Mouse (Mus musculus) limb, embryonic 15.5 days (tissue): ENCODE data around the gene Cyth2. TPM values are rescaled to one million over a fixed set of nuclear protein-coding genes. Genes with fewer than 3 reads are reported as not detected.

Source experiments
- ATAC-seq: fragments of 200-750 bp; cut with Nextera tagmentation; 2 replicates; pipeline ENCODE4 v1.8.0; 2017; ENCODE audit warnings: low read depth, moderate TSS enrichment; ENCODE audit not compliant: insufficient number of reproducible peaks, low FRiP score, low TSS enrichment
- H3K27ac ChIP-seq: fragments of 300-500 bp; sonication (generic); 2 replicates; pipeline ENCODE4 v1.5.1; 2015; ENCODE audit warnings: moderate library complexity, mild to moderate bottlenecking, inconsistent platforms
- H3K27me3 ChIP-seq: fragments of 300-500 bp; sonication (generic); 2 replicates; pipeline ENCODE4 v1.6.1; 2015; ENCODE audit warnings: inconsistent platforms
- H3K36me3 ChIP-seq: fragments of 300-500 bp; sonication (generic); 2 replicates; pipeline ENCODE4 v1.6.1; 2015; ENCODE audit warnings: inconsistent platforms
- H3K4me1 ChIP-seq: fragments of 300-500 bp; sonication (generic); 2 replicates; pipeline ENCODE4 v1.6.1; 2015; ENCODE audit warnings: inconsistent platforms
- H3K4me2 ChIP-seq: fragments of 300-500 bp; sonication (generic); 2 replicates; pipeline ENCODE4 v1.6.1; 2015; ENCODE audit warnings: mild to moderate bottlenecking, inconsistent platforms
- H3K4me3 ChIP-seq: fragments of 300-500 bp; sonication (generic); 2 replicates; pipeline ENCODE4 v1.5.1; 2015; ENCODE audit warnings: mild to moderate bottlenecking, inconsistent platforms
- H3K9ac ChIP-seq: fragments of 300-500 bp; sonication (generic); 2 replicates; pipeline ENCODE4 v1.6.1; 2015; ENCODE audit warnings: inconsistent platforms
- H3K9me3 ChIP-seq: fragments of 300-500 bp; sonication (generic); 2 replicates; pipeline ENCODE4 v1.6.1; 2016; ENCODE audit warnings: inconsistent platforms
- WGBS: fragments of 180-500 bp; shearing (Covaris S2); methylation state at CpG from one replicate; pipeline ENCODE4 v1.1.7; 2015; 5-methylcytosine and 5-hydroxymethylcytosine counted together
- polyA plus RNA-seq: library from polyadenylated mRNA; unstranded; fragments of >200 nt; fragmentation: Nextera tagmentation; extraction: Ambion mirVana; gene quantifications from 2 replicates; pipeline ENCODE4 v1.2.1, GENCODE M21; 2015

Gene Cyth2
- polyA plus RNA-seq, 1 experiment from 2014 or later = 98.8 TPM

DNA sequence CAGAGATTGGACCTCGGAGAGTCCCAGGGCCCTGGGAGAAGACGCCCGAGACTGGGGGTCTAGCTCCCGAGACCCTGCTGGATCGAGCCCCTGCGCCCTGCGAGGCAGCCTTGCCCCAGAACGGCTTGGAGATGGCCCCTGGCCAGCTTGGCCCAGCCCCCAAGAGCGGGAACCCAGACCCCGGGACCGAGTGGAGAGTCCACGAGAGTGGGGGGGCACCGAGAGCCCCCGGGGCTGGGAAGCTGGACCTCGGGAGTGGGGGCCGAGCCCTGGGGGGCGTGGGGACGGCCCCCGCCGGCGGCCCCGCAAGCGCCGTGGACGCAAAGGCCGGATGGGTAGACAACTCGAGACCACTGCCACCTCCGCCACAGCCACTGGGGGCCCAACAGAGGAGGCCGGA lies 19.4 kb downstream of the Cyth2 start:
- H3K36me3 ChIP-seq = peaks cover 50% of the 10 kb centered on the region
- 94% methylated on average over 29 of the region's 29 CpGs for WGBS

GRCm38 (mm10) chr7:45793969-45794585 lies 20.3 kb downstream of the Cyth2 start:
- ATAC-seq = no peak
- Histone ChIP-seq H3K36me3 (peaks cover 59% of the 10 kb centered on the region), H3K9ac (no peak overlapping the region), H3K4me2 (no peak overlapping the region), H3K27me3 (peaks cover 19% of the 10 kb centered on the region), H3K4me3 (no peak overlapping the region), H3K27ac (no peak overlapping the region), H3K9me3 (no peaks in the 10 kb centered on the region; the same call in 1 of the 2 replicates), H3K4me1 (peaks cover 16% of the 10 kb centered on the region)
- WGBS = 85% methylated on average over 29 of the region's 44 CpGs

More for the DNA sequence above, 19.4 kb downstream of the Cyth2 start:
- H3K9ac ChIP-seq = no peak overlapping the region
- ATAC-seq = no peak
- H3K4me2 ChIP-seq = no peak overlapping the region
- H3K4me3 ChIP-seq = no peak overlapping the region
- no peak overlapping the region for H3K27ac ChIP-seq
- H3K9me3 ChIP-seq = no peaks in the 10 kb centered on the region; the same call in 1 of the 2 replicates
- peaks cover 19% of the 10 kb centered on the region for H3K4me1 ChIP-seq
- H3K27me3 ChIP-seq = peaks cover 19% of the 10 kb centered on the region

- H3K4me1 ChIP-seq = peaks cover 11% of the 10 kb centered on the region
- ATAC-seq = no peak
- H3K9me3 ChIP-seq = no peaks in the 10 kb centered on the region; the same call in 1 of the 2 replicates
- H3K36me3 ChIP-seq = peaks cover 65% of the 10 kb centered on the region
- H3K9ac ChIP-seq = no peak overlapping the region
- WGBS = 81% methylated on average over 24 of the region's 24 CpGs
- H3K27me3 ChIP-seq = peaks cover 15% of the 10 kb centered on the region
- no peak overlapping the region for H3K4me2 ChIP-seq
- H3K4me3 ChIP-seq = no peak overlapping the region
- no peak overlapping the region for H3K27ac ChIP-seq
These were observed 21.1 kb downstream of the Cyth2 start for GRCm38 (mm10) chr7:45793240-45793639.

DNA sequence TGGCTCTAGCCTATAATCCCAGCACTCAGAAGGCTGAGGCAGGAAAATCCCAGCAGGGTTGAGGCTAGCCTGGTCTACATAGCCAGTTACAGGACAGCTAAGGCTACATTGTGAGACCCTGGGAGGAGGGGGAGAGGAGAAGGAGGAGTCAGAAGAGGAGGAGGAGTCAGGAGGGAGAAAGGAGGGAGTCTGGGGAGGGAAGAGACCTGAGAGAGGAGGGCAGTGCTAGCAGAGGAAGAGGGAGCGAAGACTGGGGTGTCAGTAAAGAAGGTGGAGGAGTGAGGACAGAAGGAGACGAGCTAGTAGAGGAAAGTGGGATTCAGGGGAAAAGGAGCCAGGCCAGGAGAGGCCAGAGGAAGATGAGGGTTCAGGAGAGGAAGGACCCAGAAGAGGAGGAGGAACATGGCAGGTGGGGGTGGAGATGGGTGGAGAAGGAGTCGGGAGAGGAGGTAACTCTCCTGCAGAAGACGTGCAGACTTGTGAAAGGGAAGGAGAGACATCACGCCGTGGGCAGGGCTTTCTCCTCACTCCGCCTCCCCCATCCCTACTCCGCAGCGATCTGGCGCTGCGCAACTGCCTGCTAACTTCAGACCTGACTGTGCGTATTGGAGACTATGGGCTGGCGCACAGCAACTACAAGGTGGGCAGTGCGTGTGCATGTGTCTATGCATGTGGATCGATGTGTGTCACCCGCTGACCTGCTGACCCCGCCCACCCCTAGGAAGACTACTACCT lies 22.5 kb downstream of the Cyth2 start:
- WGBS = 79% methylated on average over 17 of the region's 17 CpGs
- Histone ChIP-seq H3K9me3 (no peaks in the 10 kb centered on the region; the same call in 1 of the 2 replicates), H3K9ac (no peak overlapping the region), H3K27me3 (peaks cover 2% of the 10 kb centered on the region), H3K27ac (no peak overlapping the region), H3K4me2 (no peak overlapping the region), H3K4me1 (peaks cover 6% of the 10 kb centered on the region), H3K4me3 (no peak overlapping the region), H3K36me3 (peaks cover 70% of the 10 kb centered on the region)
- no peak for ATAC-seq

DNA sequence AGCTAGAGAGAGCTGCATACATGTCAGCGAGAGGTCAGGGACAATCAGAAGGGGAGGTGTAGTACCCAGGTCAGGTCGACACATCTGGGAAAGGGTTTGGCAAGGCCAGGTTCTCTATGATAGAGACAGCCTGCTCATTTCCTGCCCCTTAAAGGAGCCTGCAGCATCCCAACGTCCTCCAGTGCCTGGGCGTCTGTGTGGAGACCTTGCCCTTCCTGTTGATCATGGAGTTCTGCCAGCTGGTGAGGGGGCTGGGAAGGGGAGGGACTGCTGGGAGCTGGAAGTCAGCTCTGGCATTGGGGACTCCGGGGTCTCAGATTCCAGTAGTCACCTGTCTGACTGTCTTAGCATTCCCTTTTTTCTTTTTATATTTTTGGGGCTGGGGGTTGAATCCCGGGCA lies 23.7 kb downstream of the Cyth2 start:
- no peak overlapping the region for H3K27ac ChIP-seq
- no peaks in the 10 kb centered on the region for H3K27me3 ChIP-seq
- H3K9ac ChIP-seq = no peak overlapping the region
- H3K4me1 ChIP-seq = peaks cover 17% of the 10 kb centered on the region
- peaks cover 70% of the 10 kb centered on the region for H3K36me3 ChIP-seq
- no peaks in the 10 kb centered on the region; the same call in 1 of the 2 replicates for H3K9me3 ChIP-seq
- ATAC-seq = no peak
- no peak overlapping the region for H3K4me3 ChIP-seq
- 63% methylated on average over 6 of the region's 6 CpGs for WGBS
- no peak overlapping the region for H3K4me2 ChIP-seq

- 81% methylated on average over 22 of the region's 22 CpGs for WGBS
- no peak for ATAC-seq
- peaks cover 41% of the 10 kb centered on the region for H3K4me1 ChIP-seq
- no peak overlapping the region for H3K9ac ChIP-seq
- no peaks in the 10 kb centered on the region; the same call in 1 of the 2 replicates for H3K9me3 ChIP-seq
- H3K27ac ChIP-seq = no peak overlapping the region
- peak overlapping the region; percentile 95; the same call in 1 of the 2 replicates for H3K4me2 ChIP-seq
- no peaks in the 10 kb centered on the region for H3K27me3 ChIP-seq
- H3K4me3 ChIP-seq = 0 out of 2 replicates have a peak overlapping the region, but pooled peaks have one; percentile 67
- H3K36me3 ChIP-seq = peaks cover 40% of the 10 kb centered on the region
These were observed 26.7 kb downstream of the Cyth2 start for GRCm38 (mm10) chr7:45787642-45788041.

DNA sequence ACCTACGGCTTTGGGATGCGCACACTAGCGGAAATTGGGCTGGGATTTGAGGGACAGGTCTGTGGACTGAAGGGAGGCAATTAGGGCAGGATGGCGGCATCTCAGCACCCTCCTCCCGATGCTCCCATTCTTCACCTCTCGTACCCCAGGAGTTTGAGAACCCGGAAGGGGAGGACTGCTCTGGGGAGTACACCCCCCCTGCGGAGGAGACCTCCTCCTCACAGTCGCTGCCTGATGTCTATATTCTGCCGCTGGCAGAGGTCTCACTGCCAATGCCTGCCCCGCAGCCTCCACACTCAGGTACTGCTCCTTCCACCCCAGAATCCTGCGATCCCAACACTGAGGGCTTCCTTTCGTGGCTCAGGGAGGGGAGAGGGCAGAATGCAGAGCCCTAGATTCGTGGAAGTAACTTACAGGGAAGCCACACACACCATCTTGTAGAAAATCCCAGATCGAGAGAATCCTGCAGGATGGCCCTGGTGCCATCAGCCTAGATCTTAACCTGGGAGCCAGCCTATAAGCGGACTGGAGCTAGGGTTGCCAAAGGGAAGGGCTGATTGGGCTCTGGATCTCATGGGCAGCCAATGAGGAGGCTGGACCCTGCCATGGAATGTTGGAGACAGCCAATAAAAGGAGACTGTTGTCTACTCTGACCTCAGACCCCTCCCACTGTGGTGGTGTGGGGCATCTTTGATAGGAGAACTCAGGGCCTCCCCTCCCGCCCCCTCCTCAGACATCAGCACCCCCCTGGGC lies 27.5 kb downstream of the Cyth2 start:
- Histone ChIP-seq H3K27ac (no peak overlapping the region), H3K36me3 (peaks cover 32% of the 10 kb centered on the region), H3K4me3 (peak overlapping the region; percentile 67), H3K9ac (no peak overlapping the region), H3K4me2 (peak overlapping the region; percentile 95), H3K4me1 (peaks cover 41% of the 10 kb centered on the region), H3K27me3 (no peaks in the 10 kb centered on the region), H3K9me3 (no peaks in the 10 kb centered on the region; the same call in 1 of the 2 replicates)
- WGBS = 6% methylated on average over 15 of the region's 17 CpGs
- ATAC-seq = peak; percentile 36; the same call in 1 of the 2 replicates

- peak overlapping the region; percentile 58 for H3K9ac ChIP-seq
- peaks cover 41% of the 10 kb centered on the region for H3K4me1 ChIP-seq
- no peaks in the 10 kb centered on the region for H3K27me3 ChIP-seq
- peak overlapping the region; percentile 67 for H3K4me3 ChIP-seq
- H3K36me3 ChIP-seq = peaks cover 29% of the 10 kb centered on the region
- peak overlapping the region; percentile 95 for H3K4me2 ChIP-seq
- WGBS = 2% methylated on average over 14 of the region's 14 CpGs
- ATAC-seq = peak; percentile 64
- no peak overlapping the region for H3K27ac ChIP-seq
- no peaks in the 10 kb centered on the region; the same call in 1 of the 2 replicates for H3K9me3 ChIP-seq
These were observed 28.2 kb downstream of the Cyth2 start for GRCm38 (mm10) chr7:45786136-45786578.

- Histone ChIP-seq H3K27me3 (no peaks in the 10 kb centered on the region), H3K4me2 (peak overlapping the region; percentile 95), H3K36me3 (peaks cover 26% of the 10 kb centered on the region), H3K9ac (peak overlapping the region; percentile 58), H3K4me1 (peaks cover 41% of the 10 kb centered on the region), H3K9me3 (no peaks in the 10 kb centered on the region; the same call in 1 of the 2 replicates), H3K4me3 (peak overlapping the region; percentile 67), H3K27ac (peak overlapping the region; percentile 50)
- WGBS = under 1% methylated on average over 34 of the region's 42 CpGs
- peak; percentile 24; the same call in 1 of the 2 replicates for ATAC-seq
These were observed 28.8 kb downstream of the Cyth2 start for GRCm38 (mm10) chr7:45785388-45786135.

DNA sequence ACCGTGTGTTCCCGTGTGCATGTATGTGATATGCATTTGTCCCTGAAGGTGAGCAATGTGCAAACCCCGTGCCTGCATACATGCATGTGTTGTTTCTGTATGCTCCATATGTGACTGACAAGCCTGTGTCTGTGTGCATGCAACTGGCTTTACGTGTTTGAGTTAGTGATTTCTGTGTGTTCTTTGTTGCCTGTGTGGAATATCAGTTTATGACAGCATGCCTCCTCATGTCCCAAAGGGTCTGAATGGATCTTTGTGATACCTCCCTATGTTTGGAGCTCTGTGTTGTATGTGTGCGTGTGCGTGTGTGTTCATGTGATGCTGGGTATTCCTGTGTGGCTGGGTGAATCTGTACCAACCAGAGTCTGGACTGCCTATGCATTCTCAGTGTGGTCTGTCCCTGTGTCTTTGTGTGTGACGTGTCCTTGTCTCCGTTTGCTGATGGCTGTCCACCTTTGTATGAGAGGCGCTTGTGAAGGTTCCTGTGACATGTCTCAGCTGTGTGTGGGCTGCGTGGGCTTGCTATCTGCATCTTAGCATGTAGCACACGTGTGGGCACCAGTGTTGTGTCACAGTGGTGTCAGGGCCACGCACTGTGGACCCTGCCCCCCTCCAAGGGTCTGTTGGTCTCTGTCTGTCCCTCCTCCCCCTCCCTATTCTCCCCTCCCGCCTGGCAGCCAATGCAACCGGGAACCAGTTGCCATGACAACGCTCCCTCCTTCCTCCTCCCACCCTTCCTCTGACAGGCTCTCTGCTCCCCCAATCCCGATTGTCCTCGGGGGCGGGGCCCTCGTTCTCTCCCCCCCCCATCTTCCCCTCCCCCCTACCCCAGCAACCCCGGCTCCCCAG lies 29.6 kb downstream of the Cyth2 start, which contains the start of gene Sult2b1:
Gene Sult2b1 (minus strand): TSS at position 146 of the 849 bp plus-strand sequence.
- peak within 1 kb of the TSS; percentile 95 for H3K4me2 ChIP-seq
- peak within 1 kb of the TSS; percentile 58 for H3K9ac ChIP-seq
- no peaks in the 10 kb centered on the region for H3K27me3 ChIP-seq
- peak within 1 kb of the TSS; percentile 50 for H3K27ac ChIP-seq
- peak within 1 kb of the TSS; percentile 67 for H3K4me3 ChIP-seq
- 23% methylated on average over 18 of the region's 20 CpGs for WGBS
- H3K9me3 ChIP-seq = no peaks in the 10 kb centered on the region; the same call in 1 of the 2 replicates
- peaks cover 41% of the 10 kb centered on the region for H3K4me1 ChIP-seq
- peak; percentile 46; the same call in 1 of the 2 replicates for ATAC-seq
- H3K36me3 ChIP-seq = peaks cover 18% of the 10 kb centered on the region
